Mouse (Mus musculus) embryonic facial prominence, embryonic 13.5 days (tissue): ENCODE results near the gene Cobll1. TPM values are rescaled to one million over a fixed set of nuclear protein-coding genes. Genes with fewer than 3 reads are reported as not detected.

Experiments used
- ATAC-seq: fragments of 200-750 bp; cut with Nextera tagmentation; 2 replicates; pipeline ENCODE4 v1.8.0; 2017; ENCODE audit warnings: low read depth; ENCODE audit not compliant: insufficient number of reproducible peaks, insufficient read depth, low FRiP score, low TSS enrichment
- H3K27ac ChIP-seq: fragments of 300-500 bp; sonication (generic); 2 replicates; pipeline ENCODE4 v1.5.1; 2015; ENCODE audit warnings: moderate library complexity, mild to moderate bottlenecking, inconsistent platforms
- H3K27me3 ChIP-seq: fragments of 300-500 bp; sonication (generic); 2 replicates; pipeline ENCODE4 v1.6.1; 2015; ENCODE audit warnings: mild to moderate bottlenecking, inconsistent platforms
- H3K36me3 ChIP-seq: fragments of 300-500 bp; sonication (generic); 2 replicates; pipeline ENCODE4 v1.6.1; 2015; ENCODE audit warnings: mild to moderate bottlenecking, inconsistent platforms
- H3K4me1 ChIP-seq: fragments of 300-500 bp; sonication (generic); 2 replicates; pipeline ENCODE4 v1.6.1; 2015; ENCODE audit warnings: inconsistent platforms
- H3K4me2 ChIP-seq: fragments of 300-500 bp; sonication (generic); 2 replicates; pipeline ENCODE4 v1.6.1; 2015; ENCODE audit warnings: moderate library complexity, mild to moderate bottlenecking, inconsistent platforms
- H3K4me3 ChIP-seq: fragments of 300-500 bp; sonication (generic); 2 replicates; pipeline ENCODE4 v1.5.1; 2015; ENCODE audit warnings: mild to moderate bottlenecking, inconsistent platforms
- H3K9ac ChIP-seq: fragments of 300-500 bp; sonication (generic); 2 replicates; pipeline ENCODE4 v1.6.1; 2015; ENCODE audit warnings: mild to moderate bottlenecking, inconsistent platforms
- H3K9me3 ChIP-seq: fragments of 300-500 bp; sonication (generic); 2 replicates; pipeline ENCODE4 v1.6.1; 2016; ENCODE audit warnings: inconsistent platforms
- WGBS: fragments of 180-500 bp; shearing (Covaris S2); methylation state at CpG from one replicate; pipeline ENCODE4 v1.1.7; 2015; ENCODE audit warnings: mixed read lengths; 5-methylcytosine and 5-hydroxymethylcytosine counted together
- polyA plus RNA-seq: library from polyadenylated mRNA; unstranded; fragments of >200 nt; fragmentation: Nextera tagmentation; extraction: Ambion mirVana; gene quantifications from 2 replicates; pipeline ENCODE4 v1.2.1, GENCODE M21; 2015

The Cobll1 gene
- 3.0 and 3.3 TPM in 2 replicates for polyA plus RNA-seq

- WGBS, result under 1% methylated on average over 37 of the region's 37 CpGs
- H3K4me3 ChIP-seq, result peak within 1 kb of the TSS; percentile 71
- peak within 1 kb of the TSS; percentile 98 for H3K4me2 ChIP-seq
- peaks cover 39% of the 10 kb centered on the region for H3K27me3 ChIP-seq
- H3K9ac ChIP-seq, result peak within 1 kb of the TSS; percentile 76
- peak; percentile 65; the same call in 1 of the 2 replicates for ATAC-seq
- peak within 1 kb of the TSS; percentile 57; the same call in 1 of the 2 replicates for H3K27ac ChIP-seq
- H3K36me3 ChIP-seq, result no peaks in the 10 kb centered on the region
- H3K4me1 ChIP-seq, result peaks cover 7% of the 10 kb centered on the region
- H3K9me3 ChIP-seq, result no peaks in the 10 kb centered on the region
Measured at GRCm38 (mm10) chr2:65238964-65239570, at the start of gene Cobll1. Cobll1 (minus strand) TSS chr2:65239403.

GRCm38 (mm10) chr2:65288696-65289095 is 49.5 kb upstream of the Cobll1 start:
- H3K4me1 ChIP-seq, result 0 out of 2 replicates have a peak, but pooled peaks cover 5% of the 10 kb centered on the region
- H3K9me3 ChIP-seq, result no peaks in the 10 kb centered on the region
- WGBS, result 73% methylated on average over 1 of the region's 1 CpGs
- H3K4me2 ChIP-seq, result no peak overlapping the region
- no peak for ATAC-seq
- H3K9ac ChIP-seq, result no peak overlapping the region
- no peaks in the 10 kb centered on the region for H3K27me3 ChIP-seq
- H3K4me3 ChIP-seq, result no peak overlapping the region
- H3K27ac ChIP-seq, result no peak overlapping the region
- no peaks in the 10 kb centered on the region for H3K36me3 ChIP-seq

- WGBS, result 44% methylated on average over 3 of the region's 3 CpGs
- H3K36me3 ChIP-seq, result no peaks in the 10 kb centered on the region
- H3K27ac ChIP-seq, result 0 out of 2 replicates have a peak overlapping the region, but pooled peaks have one; percentile 23
- H3K9ac ChIP-seq, result no peak overlapping the region
- no peaks in the 10 kb centered on the region for H3K27me3 ChIP-seq
- H3K9me3 ChIP-seq, result no peaks in the 10 kb centered on the region
- H3K4me3 ChIP-seq, result no peak overlapping the region
- 0 out of 2 replicates have a peak, but pooled peaks cover 5% of the 10 kb centered on the region for H3K4me1 ChIP-seq
- no peak for ATAC-seq
- H3K4me2 ChIP-seq, result no peak overlapping the region
Measured at GRCm38 (mm10) chr2:65285380-65285779, 46.2 kb upstream of the Cobll1 start.

- WGBS, result 84% methylated on average over 6 of the region's 6 CpGs
- no peak for ATAC-seq
- H3K36me3 ChIP-seq, result no peaks in the 10 kb centered on the region
- H3K4me3 ChIP-seq, result no peak overlapping the region
- no peak overlapping the region for H3K27ac ChIP-seq
- H3K27me3 ChIP-seq, result no peaks in the 10 kb centered on the region
- H3K4me1 ChIP-seq, result 0 out of 2 replicates have a peak, but pooled peaks cover 5% of the 10 kb centered on the region
- H3K9me3 ChIP-seq, result no peaks in the 10 kb centered on the region
- H3K4me2 ChIP-seq, result no peak overlapping the region
- no peak overlapping the region for H3K9ac ChIP-seq
Measured at GRCm38 (mm10) chr2:65282979-65283378, 43.8 kb upstream of the Cobll1 start.

- 44% methylated on average over 4 of the region's 4 CpGs for WGBS
- Histone ChIP-seq H3K4me1 (no peaks in the 10 kb centered on the region), H3K27me3 (no peaks in the 10 kb centered on the region), H3K4me3 (no peak overlapping the region), H3K9ac (no peak overlapping the region), H3K4me2 (no peak overlapping the region), H3K36me3 (no peaks in the 10 kb centered on the region), H3K27ac (no peak overlapping the region), H3K9me3 (no peaks in the 10 kb centered on the region)
- no peak for ATAC-seq
Measured at GRCm38 (mm10) chr2:65279029-65279690, 40.0 kb upstream of the Cobll1 start.

GRCm38 (mm10) chr2:65275443-65276061 is 36.3 kb upstream of the Cobll1 start:
- Histone ChIP-seq H3K27ac (no peak overlapping the region), H3K27me3 (no peaks in the 10 kb centered on the region), H3K4me2 (no peak overlapping the region), H3K36me3 (no peaks in the 10 kb centered on the region), H3K9me3 (no peaks in the 10 kb centered on the region), H3K4me3 (no peak overlapping the region), H3K9ac (no peak overlapping the region), H3K4me1 (no peaks in the 10 kb centered on the region)
- 65% methylated on average over 6 of the region's 6 CpGs for WGBS
- no peak for ATAC-seq

GRCm38 (mm10) chr2:65273910-65274309 is 34.7 kb upstream of the Cobll1 start:
- Histone ChIP-seq H3K4me1 (no peaks in the 10 kb centered on the region), H3K4me3 (no peak overlapping the region), H3K9me3 (no peaks in the 10 kb centered on the region), H3K4me2 (no peak overlapping the region), H3K27ac (no peak overlapping the region), H3K9ac (no peak overlapping the region), H3K27me3 (no peaks in the 10 kb centered on the region), H3K36me3 (no peaks in the 10 kb centered on the region)
- 26% methylated on average over 2 of the region's 2 CpGs for WGBS
- ATAC-seq, result no peak

DNA sequence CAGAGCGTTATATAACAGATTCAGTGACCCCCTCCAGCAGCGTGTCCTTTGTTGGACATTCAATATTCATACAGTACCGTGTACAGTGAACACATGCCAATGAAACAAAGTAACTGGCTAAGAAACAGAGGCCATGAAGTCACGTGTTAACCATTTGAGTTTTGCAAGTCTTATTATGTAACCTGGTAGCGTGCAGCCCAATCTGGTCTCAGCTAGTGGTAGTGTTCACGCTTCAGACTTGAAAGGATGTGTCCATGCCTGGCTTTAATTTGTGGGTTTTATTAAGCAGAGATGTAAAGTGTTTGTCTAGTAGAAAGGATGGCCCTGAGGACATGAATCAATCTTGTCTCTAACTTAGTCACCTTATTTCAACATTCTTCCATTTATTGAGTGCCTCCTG is 29.5 kb upstream of the Cobll1 start:
- Histone ChIP-seq H3K9me3 (no peaks in the 10 kb centered on the region), H3K27me3 (no peaks in the 10 kb centered on the region), H3K4me2 (no peak overlapping the region), H3K36me3 (no peaks in the 10 kb centered on the region), H3K4me1 (no peaks in the 10 kb centered on the region), H3K4me3 (no peak overlapping the region), H3K27ac (no peak overlapping the region), H3K9ac (no peak overlapping the region)
- 69% methylated on average over 6 of the region's 6 CpGs for WGBS
- no peak for ATAC-seq

DNA sequence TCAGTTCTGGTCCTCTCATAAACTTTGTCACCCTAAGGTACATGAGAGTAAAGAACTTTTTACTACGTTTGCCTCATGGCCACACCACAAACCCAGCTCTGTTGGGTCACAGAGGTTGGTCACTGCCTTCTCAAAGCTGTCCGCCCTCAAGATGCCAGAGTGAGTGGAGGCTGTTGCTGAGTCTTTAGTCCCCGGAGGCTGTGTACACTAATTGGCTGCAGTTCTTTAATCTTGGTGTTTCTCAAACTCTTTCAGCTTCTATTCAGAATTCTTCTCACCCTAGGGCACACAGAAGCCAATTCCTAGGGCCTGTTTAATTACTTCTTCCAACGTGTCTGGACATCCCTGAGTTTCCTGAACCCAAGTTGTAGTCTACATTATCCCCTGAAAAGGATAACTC is 28.6 kb upstream of the Cobll1 start:
- no peak for ATAC-seq
- H3K4me2 ChIP-seq, result no peak overlapping the region
- H3K27ac ChIP-seq, result no peak overlapping the region
- H3K9ac ChIP-seq, result no peak overlapping the region
- no peak overlapping the region for H3K4me3 ChIP-seq
- no peaks in the 10 kb centered on the region for H3K27me3 ChIP-seq
- no peaks in the 10 kb centered on the region for H3K9me3 ChIP-seq
- H3K36me3 ChIP-seq, result no peaks in the 10 kb centered on the region
- no peaks in the 10 kb centered on the region for H3K4me1 ChIP-seq
- 32% methylated on average over 4 of the region's 4 CpGs for WGBS

DNA sequence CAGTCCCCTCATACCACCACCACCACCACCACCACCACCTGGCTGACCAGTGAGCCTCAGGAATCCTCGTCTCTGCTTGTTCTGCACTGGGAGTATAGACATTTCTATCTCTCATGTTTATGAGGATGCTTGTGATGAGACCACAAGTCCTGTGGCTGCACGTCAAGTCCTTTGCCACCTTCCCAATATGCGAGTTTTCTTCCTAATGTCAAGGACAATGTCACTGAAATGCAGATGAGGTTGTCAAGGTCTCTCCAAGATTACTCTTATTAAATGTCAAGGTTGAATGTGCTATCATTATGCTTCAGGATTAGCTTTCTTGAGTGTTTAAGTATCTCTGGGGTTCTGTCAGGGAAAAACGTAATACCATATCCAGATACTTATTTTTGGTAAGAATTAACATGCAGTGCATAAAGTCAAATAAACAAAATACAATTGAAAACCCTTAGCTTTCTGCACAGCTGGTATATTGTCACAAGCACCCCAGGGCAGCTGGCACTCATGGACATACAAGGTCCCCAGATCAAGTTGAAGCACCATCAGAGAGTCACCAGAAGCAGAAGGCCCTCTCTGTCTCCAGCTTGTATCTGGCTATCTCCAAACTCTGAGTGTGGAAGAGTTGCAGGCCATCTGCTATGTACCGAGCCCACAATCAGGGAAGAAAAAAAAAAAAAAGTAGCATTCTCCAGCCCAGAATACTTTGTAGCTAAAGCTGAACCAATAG is 27.5 kb upstream of the Cobll1 start:
- H3K27me3 ChIP-seq, result no peaks in the 10 kb centered on the region
- WGBS, result 76% methylated on average over 5 of the region's 5 CpGs
- H3K36me3 ChIP-seq, result no peaks in the 10 kb centered on the region
- H3K4me3 ChIP-seq, result no peak overlapping the region
- H3K4me1 ChIP-seq, result no peaks in the 10 kb centered on the region
- no peaks in the 10 kb centered on the region for H3K9me3 ChIP-seq
- ATAC-seq, result no peak
- H3K27ac ChIP-seq, result no peak overlapping the region
- H3K4me2 ChIP-seq, result no peak overlapping the region
- H3K9ac ChIP-seq, result no peak overlapping the region

- no peak overlapping the region for H3K4me2 ChIP-seq
- no peak for ATAC-seq
- no peak overlapping the region for H3K27ac ChIP-seq
- H3K4me3 ChIP-seq, result no peak overlapping the region
- no peaks in the 10 kb centered on the region for H3K27me3 ChIP-seq
- H3K9me3 ChIP-seq, result no peaks in the 10 kb centered on the region
- H3K9ac ChIP-seq, result no peak overlapping the region
- 64% methylated on average over 4 of the region's 4 CpGs for WGBS
- H3K36me3 ChIP-seq, result no peaks in the 10 kb centered on the region
- H3K4me1 ChIP-seq, result no peaks in the 10 kb centered on the region
Measured at GRCm38 (mm10) chr2:65262251-65262650, 23.0 kb upstream of the Cobll1 start.
